Mouse (Mus musculus) stomach, embryonic 16.5 days (tissue): Measurements from ENCODE around the gene Pcgf5. TPM values are rescaled to one million over a fixed set of nuclear protein-coding genes. Genes with fewer than 3 reads are reported as not detected.
A peak's percentile ranks its signal among the peaks of the same experiment; 100 is the strongest.

Experiments used
- ATAC-seq: fragments of 200-750 bp; cut with Nextera tagmentation; 2 replicates; pipeline ENCODE4 v1.8.0; 2017; ENCODE audit warnings: moderate number of reproducible peaks, moderate TSS enrichment; ENCODE audit not compliant: insufficient read depth, low FRiP score
- H3K27ac ChIP-seq: fragments of 300-500 bp; sonication (generic); 2 replicates; pipeline ENCODE4 v1.5.1; 2014; ENCODE audit warnings: low read length
- H3K27me3 ChIP-seq: fragments of 300-500 bp; sonication (generic); 2 replicates; pipeline ENCODE4 v1.6.1; 2014; ENCODE audit warnings: low read length, control low read depth, mixed read lengths; ENCODE audit not compliant: control insufficient read depth, insufficient read depth
- H3K36me3 ChIP-seq: fragments of 300-500 bp; sonication (generic); 2 replicates; pipeline ENCODE4 v1.6.1; 2014; ENCODE audit warnings: low read length; ENCODE audit not compliant: control insufficient read depth, insufficient read depth
- H3K4me1 ChIP-seq: fragments of 300-500 bp; sonication (generic); 2 replicates; pipeline ENCODE4 v1.6.1; 2014; ENCODE audit warnings: low read length, control low read depth, mixed read lengths; ENCODE audit not compliant: control insufficient read depth, insufficient read depth
- H3K4me2 ChIP-seq: fragments of 300-500 bp; sonication (generic); 2 replicates; pipeline ENCODE4 v1.6.1; 2014; ENCODE audit warnings: low read depth, low read length, mixed read lengths
- H3K4me3 ChIP-seq: fragments of 300-500 bp; sonication (generic); replicated peaks from 2 replicates; pipeline ENCODE4 v1.5.1; 2014; ENCODE audit warnings: mild to moderate bottlenecking, low read length
- H3K9ac ChIP-seq: fragments of 300-500 bp; sonication (generic); 2 replicates; pipeline ENCODE4 v1.6.1; 2014; ENCODE audit warnings: low read length
- H3K9me3 ChIP-seq: fragments of 300-500 bp; sonication (generic); replicated peaks from 2 replicates; pipeline ENCODE4 v1.6.1; 2016; ENCODE audit warnings: low read length, control low read depth; ENCODE audit not compliant: control insufficient read depth
- WGBS: fragments of 180-500 bp; shearing (Covaris S2); extraction: QIAGEN DNeasy Blood & Tissue Kit; methylation state at CpG from one replicate; pipeline ENCODE4 v1.1.7; 2014; 5-methylcytosine and 5-hydroxymethylcytosine counted together
- polyA plus RNA-seq: library from polyadenylated mRNA; unstranded; fragments of >200 nt; fragmentation: Nextera tagmentation; extraction: Ambion mirVana; gene quantifications from 2 replicates; pipeline ENCODE4 v1.2.1, GENCODE M21; 2015

Pcgf5 gene
- polyA plus RNA-seq: 11.3 and 12.7 TPM in 2 replicates

GRCm38 (mm10) chr19:36348161-36348800 is at the start of gene Pcgf5:
Gene Pcgf5, plus strand, starts transcription at chr19:36348309.
- under 1% methylated on average over 67 of the region's 92 CpGs for WGBS
- H3K9ac ChIP-seq: peak within 1 kb of the TSS; percentile 78
- peak within 1 kb of the TSS; percentile 52 for H3K27ac ChIP-seq
- ATAC-seq: peak; percentile 80
- no peaks in the 10 kb centered on the region for H3K36me3 ChIP-seq
- peak within 1 kb of the TSS; percentile 79 for H3K4me3 ChIP-seq
- H3K4me1 ChIP-seq: peaks cover 4% of the 10 kb centered on the region; the same call in 1 of the 2 replicates
- H3K27me3 ChIP-seq: peaks cover 23% of the 10 kb centered on the region
- peak within 1 kb of the TSS; percentile 100 for H3K4me2 ChIP-seq
- no peaks in the 10 kb centered on the region for H3K9me3 ChIP-seq

GRCm38 (mm10) chr19:36305542-36305941 is 42.6 kb upstream of the Pcgf5 start:
- no peak overlapping the region for H3K4me2 ChIP-seq
- WGBS: 66% methylated on average over 5 of the region's 5 CpGs
- no peaks in the 10 kb centered on the region for H3K27me3 ChIP-seq
- no peak overlapping the region for H3K27ac ChIP-seq
- H3K4me3 ChIP-seq: no peak overlapping the region
- no peak overlapping the region for H3K9ac ChIP-seq
- ATAC-seq: no peak
- H3K36me3 ChIP-seq: no peaks in the 10 kb centered on the region
- no peaks in the 10 kb centered on the region for H3K9me3 ChIP-seq
- H3K4me1 ChIP-seq: no peaks in the 10 kb centered on the region

- WGBS: 83% methylated on average over 5 of the region's 5 CpGs
- H3K27me3 ChIP-seq: no peaks in the 10 kb centered on the region
- H3K4me1 ChIP-seq: no peaks in the 10 kb centered on the region
Measured at GRCm38 (mm10) chr19:36314010-36314409, 34.1 kb upstream of the Pcgf5 start.

GRCm38 (mm10) chr19:36319735-36320134 is 28.4 kb upstream of the Pcgf5 start:
- Histone ChIP-seq H3K27ac (no peak overlapping the region), H3K4me3 (no peak overlapping the region), H3K36me3 (no peaks in the 10 kb centered on the region), H3K27me3 (no peaks in the 10 kb centered on the region), H3K9ac (no peak overlapping the region), H3K9me3 (no peaks in the 10 kb centered on the region), H3K4me2 (no peak overlapping the region), H3K4me1 (no peaks in the 10 kb centered on the region)
- no peak for ATAC-seq
- WGBS: 82% methylated on average over 4 of the region's 4 CpGs

More at GRCm38 (mm10) chr19:36314010-36314409, 34.1 kb upstream of the Pcgf5 start:
- Histone ChIP-seq H3K9me3 (no peaks in the 10 kb centered on the region), H3K4me2 (no peak overlapping the region), H3K9ac (no peak overlapping the region), H3K36me3 (no peaks in the 10 kb centered on the region), H3K4me3 (no peak overlapping the region), H3K27ac (no peak overlapping the region)
- no peak for ATAC-seq

GRCm38 (mm10) chr19:36321066-36321465 is 27.0 kb upstream of the Pcgf5 start:
- 90% methylated on average over 3 of the region's 3 CpGs for WGBS

GRCm38 (mm10) chr19:36323326-36323725 is 24.8 kb upstream of the Pcgf5 start:
- Histone ChIP-seq H3K27ac (no peak overlapping the region), H3K36me3 (no peaks in the 10 kb centered on the region), H3K4me2 (no peak overlapping the region), H3K27me3 (no peaks in the 10 kb centered on the region), H3K4me1 (no peaks in the 10 kb centered on the region), H3K4me3 (no peak overlapping the region), H3K9ac (no peak overlapping the region), H3K9me3 (no peaks in the 10 kb centered on the region)
- 50% methylated on average over 2 of the region's 2 CpGs for WGBS
- no peak for ATAC-seq

More at GRCm38 (mm10) chr19:36321066-36321465, 27.0 kb upstream of the Pcgf5 start:
- no peaks in the 10 kb centered on the region for H3K9me3 ChIP-seq
- H3K4me1 ChIP-seq: no peaks in the 10 kb centered on the region
- H3K4me2 ChIP-seq: no peak overlapping the region
- no peak for ATAC-seq
- no peak overlapping the region for H3K9ac ChIP-seq
- H3K36me3 ChIP-seq: no peaks in the 10 kb centered on the region
- no peak overlapping the region for H3K4me3 ChIP-seq
- no peak overlapping the region for H3K27ac ChIP-seq
- H3K27me3 ChIP-seq: no peaks in the 10 kb centered on the region

GRCm38 (mm10) chr19:36328678-36329077 is 19.4 kb upstream of the Pcgf5 start:
- no peak for ATAC-seq
- Histone ChIP-seq H3K4me3 (no peak overlapping the region), H3K27me3 (no peaks in the 10 kb centered on the region)

GRCm38 (mm10) chr19:36347376-36347775 is 733 bp upstream of the Pcgf5 start:
- H3K4me3 ChIP-seq: peak overlapping the region; percentile 79; the same call in 1 of the 2 replicates
- no peaks in the 10 kb centered on the region for H3K36me3 ChIP-seq
- no peak overlapping the region for H3K9ac ChIP-seq
- no peak overlapping the region for H3K27ac ChIP-seq
- peaks cover 4% of the 10 kb centered on the region; the same call in 1 of the 2 replicates for H3K4me1 ChIP-seq
- peak overlapping the region; percentile 100 for H3K4me2 ChIP-seq
- 24% methylated on average over 6 of the region's 6 CpGs for WGBS
- no peak for ATAC-seq
- no peaks in the 10 kb centered on the region for H3K9me3 ChIP-seq
- peaks cover 23% of the 10 kb centered on the region for H3K27me3 ChIP-seq

More at GRCm38 (mm10) chr19:36328678-36329077, 19.4 kb upstream of the Pcgf5 start:
- H3K4me2 ChIP-seq: no peak overlapping the region
- no peaks in the 10 kb centered on the region for H3K4me1 ChIP-seq
- no peak overlapping the region for H3K9ac ChIP-seq
- no peaks in the 10 kb centered on the region for H3K36me3 ChIP-seq
- H3K9me3 ChIP-seq: no peaks in the 10 kb centered on the region
- H3K27ac ChIP-seq: no peak overlapping the region
- 41% methylated on average over 5 of the region's 5 CpGs for WGBS

- 2% methylated on average over 11 of the region's 11 CpGs for WGBS
- H3K27ac ChIP-seq: no peak overlapping the region
Measured at GRCm38 (mm10) chr19:36347831-36348160, 313 bp upstream of the Pcgf5 start.

More at GRCm38 (mm10) chr19:36347831-36348160, 313 bp upstream of the Pcgf5 start:
- Histone ChIP-seq H3K4me1 (peaks cover 4% of the 10 kb centered on the region; the same call in 1 of the 2 replicates), H3K9ac (peak overlapping the region; percentile 78), H3K27me3 (peaks cover 23% of the 10 kb centered on the region), H3K9me3 (no peaks in the 10 kb centered on the region), H3K4me2 (peak overlapping the region; percentile 100), H3K4me3 (peak overlapping the region; percentile 79), H3K36me3 (no peaks in the 10 kb centered on the region)
- no peak for ATAC-seq
